Mouse (Mus musculus): ENCODE results near the gene Gm20422. TPM values are rescaled to one million over a fixed set of nuclear protein-coding genes. Genes with fewer than 3 reads are reported as not detected.

Gene Gm20422
- total RNA-seq, 1 experiment from 2014 or later, result not detected

DNA sequence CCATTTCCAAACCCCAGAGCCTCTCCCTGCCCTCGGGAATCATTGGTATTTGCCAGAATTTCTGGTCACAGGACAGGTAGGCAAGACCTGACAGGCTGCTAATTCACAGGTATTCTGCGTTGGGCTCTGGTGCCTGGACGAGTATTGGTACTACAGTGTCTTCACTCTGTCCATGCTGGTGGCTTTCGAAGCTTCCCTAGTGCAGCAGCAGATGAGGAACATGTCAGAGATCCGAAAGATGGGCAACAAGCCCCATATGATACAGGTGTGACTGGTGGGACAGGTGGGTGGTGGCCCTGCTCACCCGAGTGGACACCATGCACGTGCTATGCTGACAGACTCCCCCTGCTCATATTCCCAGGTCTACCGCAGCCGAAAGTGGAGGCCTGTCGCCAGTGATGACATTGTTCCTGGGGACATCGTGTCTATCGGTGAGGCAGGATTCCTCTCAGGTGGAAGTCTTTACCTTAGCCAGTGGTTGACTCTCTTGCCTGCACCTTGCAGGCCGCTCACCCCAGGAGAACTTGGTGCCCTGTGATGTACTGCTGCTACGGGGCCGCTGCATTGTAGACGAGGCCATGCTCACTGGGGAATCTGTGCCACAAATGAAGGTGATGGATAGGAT, 22.1 kb upstream of the Gm20422 start:
- ATAC-seq (ENCODE audit: extremely low read depth, insufficient number of reproducible peaks, low FRiP score, poor library complexity, severe bottlenecking), result no peak

DNA sequence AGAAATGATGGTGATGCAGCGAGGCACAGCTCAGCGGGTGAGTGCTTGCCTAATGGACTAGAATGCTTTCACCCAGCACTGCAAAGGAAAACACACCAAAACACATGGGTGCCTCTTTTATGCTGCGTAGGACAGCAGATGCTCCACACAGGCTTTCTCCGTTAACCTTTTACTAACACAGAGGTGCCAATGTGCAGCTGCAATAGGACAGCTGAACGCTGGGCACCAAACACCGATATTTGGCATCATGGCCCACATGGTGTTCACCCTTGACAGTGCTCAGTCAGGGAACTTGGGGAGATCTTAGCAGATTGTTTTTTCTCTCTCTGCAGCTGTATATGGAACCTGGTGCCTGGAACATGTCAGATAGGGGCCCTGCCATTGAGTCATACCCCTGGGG, 20.2 kb upstream of the Gm20422 start:
- ATAC-seq (ENCODE audit: extremely low read depth, insufficient number of reproducible peaks, low FRiP score, poor library complexity, severe bottlenecking), result no peak

DNA sequence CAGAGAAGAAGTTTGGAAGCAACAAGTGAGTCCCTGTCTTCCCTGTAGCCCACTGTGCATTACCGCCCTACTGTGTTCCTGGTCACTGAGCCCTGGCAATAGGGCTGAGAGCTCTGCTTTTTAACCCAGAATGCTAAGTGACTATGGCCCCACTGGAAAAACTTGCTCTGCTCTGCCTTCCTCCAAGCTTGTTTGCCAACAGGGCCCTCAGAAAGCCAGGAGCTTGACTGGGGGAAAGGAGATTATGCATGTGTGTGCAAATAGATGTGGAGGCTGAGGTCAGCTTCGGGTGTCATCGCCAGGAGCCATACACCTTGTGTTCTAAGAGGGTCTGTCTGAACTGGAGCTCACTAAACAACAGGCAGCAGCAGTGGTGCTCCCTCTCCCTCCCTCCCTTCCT, 19.4 kb upstream of the Gm20422 start:
- no peak for ATAC-seq (ENCODE audit: extremely low read depth, insufficient number of reproducible peaks, low FRiP score, poor library complexity, severe bottlenecking)

DNA sequence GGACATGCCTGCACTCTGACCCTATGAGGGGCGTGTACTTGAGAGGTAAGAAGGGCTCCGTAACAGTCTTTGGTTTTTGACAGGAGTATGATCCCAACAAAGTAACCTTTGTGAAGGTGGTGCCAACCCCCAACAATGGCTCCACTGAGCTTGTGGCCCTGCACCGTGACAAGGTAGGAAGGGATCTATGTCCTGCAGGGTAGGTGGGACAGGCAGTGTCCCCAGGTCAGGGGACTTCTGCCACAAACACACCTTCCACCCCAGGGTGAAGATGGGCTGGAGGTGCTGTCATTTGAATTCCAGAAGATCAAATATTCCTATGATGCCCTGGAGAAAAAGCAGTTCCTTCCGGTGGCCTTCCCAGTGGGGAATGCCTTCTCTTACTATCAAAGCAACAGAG, 19.0 kb upstream of the Gm20422 start:
- no peak for ATAC-seq (ENCODE audit: extremely low read depth, insufficient number of reproducible peaks, low FRiP score, poor library complexity, severe bottlenecking)

DNA sequence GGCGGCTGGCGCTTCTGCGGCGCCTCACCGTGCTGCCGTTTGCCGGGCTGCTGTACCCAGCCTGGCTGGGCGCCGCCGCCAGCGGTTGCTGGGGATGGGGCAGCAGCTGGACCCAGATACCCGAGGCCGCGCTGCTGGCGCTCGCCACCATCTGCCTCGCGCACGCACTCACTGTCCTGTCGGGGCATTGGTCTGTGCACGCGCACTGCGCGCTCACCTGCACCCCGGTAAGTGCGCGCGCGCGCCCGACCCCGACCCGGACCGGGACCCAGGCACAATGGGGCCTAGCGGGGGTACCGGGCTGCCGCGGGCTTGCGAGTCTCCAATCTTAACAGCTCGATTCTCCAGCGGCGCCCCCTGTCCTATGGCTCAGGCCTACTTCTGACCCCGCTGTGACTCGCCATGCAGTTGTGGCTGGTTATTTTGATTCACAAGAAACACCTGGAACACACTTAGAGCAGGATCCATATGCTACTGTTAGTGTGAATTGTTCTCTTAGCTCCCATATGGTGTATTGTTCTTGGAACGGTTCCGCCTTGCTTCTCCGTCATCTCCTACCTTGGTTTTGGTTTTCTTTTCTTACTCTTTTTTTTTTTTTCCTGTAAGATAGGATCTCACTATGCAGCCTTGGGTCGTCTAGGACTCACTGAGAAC, 16.9 kb upstream of the Gm20422 start:
- ATAC-seq (ENCODE audit: extremely low read depth, insufficient number of reproducible peaks, low FRiP score, poor library complexity, severe bottlenecking), result no peak

DNA sequence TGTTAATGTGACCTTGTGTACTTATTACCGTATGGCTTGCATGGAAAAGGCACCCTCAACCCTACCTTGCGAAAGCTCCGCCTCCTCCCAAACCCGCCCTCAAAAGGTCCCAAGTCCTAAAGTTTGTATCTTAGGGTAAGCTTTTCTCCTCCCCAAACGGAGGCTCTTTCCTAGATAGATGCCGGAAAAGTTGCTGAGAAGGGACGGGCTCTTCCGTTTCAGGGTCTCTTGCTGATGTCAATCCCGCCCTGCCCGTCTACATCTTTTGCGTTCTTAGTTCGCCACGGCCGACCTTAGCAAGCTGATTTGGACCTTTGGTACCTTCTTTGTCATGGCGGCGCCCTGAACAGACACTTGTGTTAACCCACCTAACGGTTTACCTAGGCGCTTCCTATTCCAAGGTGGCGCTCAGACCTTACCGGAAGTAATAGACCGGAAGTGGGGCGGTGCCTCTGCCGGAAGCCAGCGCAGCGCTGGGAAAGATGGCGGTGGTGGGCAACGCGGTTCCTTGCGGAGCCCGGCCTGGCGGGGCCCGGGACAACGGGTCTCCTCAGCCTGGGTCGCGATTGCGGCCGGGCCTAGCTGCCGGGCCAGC, 16.2 kb upstream of the Gm20422 start, which contains the start of the genes Atp13a1 and Zfp866:
Gene Atp13a1, plus strand, starts transcription at position 391 of the 595 bp plus-strand sequence.
Gene Zfp866, minus strand, starts transcription at position 406 of the 595 bp plus-strand sequence.
- ATAC-seq (ENCODE audit: extremely low read depth, insufficient number of reproducible peaks, low FRiP score, poor library complexity, severe bottlenecking), result peak; percentile 98

DNA sequence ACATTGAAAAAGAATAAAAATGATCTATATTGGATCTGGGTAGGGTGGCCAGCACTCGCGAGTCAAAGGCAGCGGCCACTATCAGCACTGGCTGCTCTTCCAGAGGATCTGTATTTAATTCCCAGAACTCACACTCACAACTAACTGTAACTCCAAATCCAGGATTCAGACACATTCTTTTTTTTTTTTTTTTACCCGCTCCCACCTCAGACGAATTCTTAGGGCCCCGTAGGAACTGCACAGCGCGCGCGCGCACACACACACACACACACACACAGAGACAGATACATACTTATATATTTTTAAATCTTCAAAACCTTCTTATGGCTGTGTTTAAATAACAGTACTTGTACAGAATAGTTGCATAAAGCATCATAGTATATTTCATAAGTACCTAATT, 15.7 kb upstream of the Gm20422 start:
- ATAC-seq (ENCODE audit: extremely low read depth, insufficient number of reproducible peaks, low FRiP score, poor library complexity, severe bottlenecking), result no peak

DNA sequence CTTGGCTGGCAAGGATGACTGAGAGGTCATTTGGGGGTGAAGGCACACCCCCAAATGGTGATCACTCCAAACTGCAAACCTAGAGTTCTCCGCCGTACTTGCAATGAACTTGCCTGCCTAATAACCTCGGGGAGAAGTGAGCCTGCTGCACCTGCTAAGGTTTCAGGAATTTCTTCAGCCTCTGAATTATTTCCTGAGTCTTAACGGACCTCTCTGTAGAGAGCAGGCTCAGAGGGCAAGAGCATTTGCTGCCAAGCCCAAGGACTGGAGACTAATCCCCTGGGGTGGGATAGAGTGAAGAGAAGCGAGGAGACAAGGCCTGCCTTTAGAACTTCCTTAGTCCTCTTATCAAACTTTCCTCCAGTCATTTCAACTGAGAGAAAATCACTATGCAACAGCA, 15.0 kb upstream of the Gm20422 start:
- ATAC-seq (ENCODE audit: extremely low read depth, insufficient number of reproducible peaks, low FRiP score, poor library complexity, severe bottlenecking), result no peak

DNA sequence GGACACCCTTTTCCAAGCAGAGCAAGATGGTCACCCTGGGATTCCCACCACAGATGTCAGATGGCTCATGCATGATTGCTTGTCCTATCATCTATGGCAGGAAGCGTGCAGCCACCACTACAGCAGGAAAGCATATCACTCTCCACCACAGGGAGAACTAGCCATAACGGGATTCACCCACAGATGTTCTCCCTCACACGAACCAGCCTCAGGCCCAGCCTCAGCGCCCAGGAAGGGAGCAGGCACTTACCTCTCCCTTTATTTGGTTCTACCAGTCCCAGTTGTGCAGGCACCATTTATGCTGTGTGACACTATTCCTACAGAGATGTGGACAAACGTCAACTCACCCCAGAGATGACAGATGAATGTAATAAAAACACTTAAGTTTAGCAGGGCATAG, 14.4 kb upstream of the Gm20422 start:
- ATAC-seq (ENCODE audit: extremely low read depth, insufficient number of reproducible peaks, low FRiP score, poor library complexity, severe bottlenecking), result no peak

DNA sequence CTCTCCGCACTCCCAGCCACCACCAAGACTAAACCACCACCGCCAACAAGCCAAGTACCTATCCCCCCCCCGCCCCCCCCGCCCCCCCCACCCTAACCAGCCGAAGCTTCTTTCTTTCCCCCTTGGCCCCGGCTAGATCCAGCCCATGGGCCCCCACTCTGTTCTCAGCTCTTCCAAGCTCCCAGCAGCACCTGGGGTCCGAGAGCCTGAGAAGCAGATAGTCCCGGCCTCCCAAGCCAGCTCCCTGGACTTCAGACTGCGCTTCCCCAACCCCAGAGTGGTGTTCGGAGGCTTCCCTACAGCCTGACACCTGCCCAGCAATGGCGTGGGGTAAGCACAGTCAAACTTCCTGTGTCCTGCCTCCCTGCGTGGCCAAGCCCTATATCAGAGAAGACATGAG, 2.4 kb upstream of the Gm20422 start:
- no peak for ATAC-seq (ENCODE audit: extremely low read depth, insufficient number of reproducible peaks, low FRiP score, poor library complexity, severe bottlenecking)

DNA sequence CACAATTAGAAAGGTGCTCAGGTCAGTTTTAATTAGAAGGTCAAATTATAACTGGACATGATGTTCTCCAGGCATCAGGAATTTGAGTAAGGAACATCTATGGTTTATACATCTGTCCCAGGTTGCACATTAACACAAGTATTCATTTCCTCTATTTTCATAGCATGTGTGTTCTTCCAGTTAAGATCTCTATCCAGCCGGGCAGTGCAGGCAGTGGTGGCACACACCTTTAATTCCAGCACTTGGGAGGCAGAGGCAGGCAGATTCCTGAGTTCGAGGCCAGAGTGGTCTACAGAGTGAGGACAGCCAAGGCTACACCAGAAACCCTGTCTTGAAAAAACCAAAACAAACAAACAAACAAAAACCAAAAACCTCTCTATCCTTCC, 456 bp upstream of the Gm20422 start:
- no peak for ATAC-seq (ENCODE audit: extremely low read depth, insufficient number of reproducible peaks, low FRiP score, poor library complexity, severe bottlenecking)

DNA sequence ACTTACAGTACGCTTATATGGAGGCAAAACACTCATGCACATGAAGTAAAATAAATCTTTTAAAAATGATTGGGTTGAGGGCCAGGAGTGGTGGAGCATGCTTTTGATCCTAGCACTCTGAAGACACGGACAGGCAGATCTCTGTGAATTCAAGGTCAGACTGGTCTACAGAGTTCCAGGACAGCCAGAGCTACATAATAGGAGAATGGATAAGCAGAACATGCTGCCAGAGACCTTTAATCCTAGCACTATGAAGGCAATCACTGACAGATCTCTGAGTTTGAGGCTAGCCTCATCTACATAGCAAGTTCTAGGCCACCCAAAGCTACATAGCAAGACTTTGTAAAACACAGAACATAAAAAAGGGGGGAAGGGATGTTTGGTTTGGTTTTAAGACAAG, 2.6 kb downstream of the Gm20422 start:
- ATAC-seq (ENCODE audit: extremely low read depth, insufficient number of reproducible peaks, low FRiP score, poor library complexity, severe bottlenecking), result no peak

DNA sequence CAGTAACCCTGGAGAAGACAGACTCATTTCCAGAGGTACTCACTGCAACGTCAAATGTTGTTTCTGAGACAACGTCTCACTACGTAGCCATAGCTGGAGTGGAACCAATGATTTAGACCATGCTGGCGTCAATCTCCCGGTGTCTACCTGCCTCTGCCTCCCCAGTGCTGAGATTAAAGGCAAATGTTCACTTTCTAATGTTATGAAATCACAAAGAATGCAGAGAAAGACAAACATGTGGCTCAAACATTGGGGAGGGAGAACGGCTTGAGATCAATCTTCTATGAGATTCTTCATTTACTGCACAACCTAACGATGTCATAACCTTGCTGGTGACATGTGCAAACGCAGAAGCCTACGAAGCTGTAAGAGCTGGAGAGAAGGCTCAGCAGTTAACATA, 3.5 kb downstream of the Gm20422 start:
- ATAC-seq (ENCODE audit: extremely low read depth, insufficient number of reproducible peaks, low FRiP score, poor library complexity, severe bottlenecking), result no peak

DNA sequence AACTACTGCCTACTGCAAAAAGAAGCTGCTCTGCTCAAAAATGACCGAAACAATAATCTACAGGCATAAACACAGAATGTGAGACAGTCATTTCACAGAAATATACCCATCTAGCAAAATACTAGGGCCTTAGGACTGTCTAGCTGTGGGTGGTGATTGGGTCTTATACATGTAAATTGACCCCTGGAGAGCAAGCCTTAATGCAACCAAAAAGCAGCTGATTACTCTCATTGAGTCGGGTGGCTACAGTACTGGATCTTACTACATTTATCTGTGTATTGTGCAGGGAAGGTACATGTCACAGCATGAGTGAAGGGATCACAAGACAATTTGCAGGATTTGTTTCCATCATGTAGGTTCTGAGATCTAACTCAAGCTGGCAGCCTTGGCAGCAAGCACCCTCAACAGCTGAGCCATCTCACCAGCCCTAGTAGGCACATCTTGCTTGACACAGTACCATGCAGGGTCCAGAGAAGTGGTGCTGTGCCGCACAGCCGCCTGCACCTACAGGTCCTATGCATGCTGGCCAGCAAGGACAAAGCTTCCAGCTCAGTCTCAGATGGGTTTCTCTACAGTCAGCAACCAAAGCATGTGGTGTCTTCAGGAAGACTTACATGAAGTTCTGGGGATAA, 12.8 kb downstream of the Gm20422 start:
- ATAC-seq (ENCODE audit: extremely low read depth, insufficient number of reproducible peaks, low FRiP score, poor library complexity, severe bottlenecking), result no peak

DNA sequence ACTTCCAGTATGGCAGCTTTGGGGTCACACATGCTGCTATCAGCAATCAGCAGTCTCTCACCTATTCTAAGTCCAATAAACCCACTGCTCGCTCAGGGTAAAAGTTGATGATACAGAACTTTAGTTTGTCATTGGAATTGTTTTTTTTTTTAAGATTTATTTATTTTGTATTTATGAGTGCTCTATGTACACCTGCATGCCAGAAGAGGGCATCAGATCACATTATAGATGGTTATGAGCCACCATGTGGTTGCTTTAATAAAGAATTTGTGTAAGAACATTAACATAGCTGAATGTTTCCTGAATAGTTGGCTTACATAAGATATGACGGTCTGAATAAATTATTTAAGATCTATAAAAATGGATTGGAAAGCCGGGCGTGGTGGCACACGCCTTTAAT, 16.4 kb downstream of the Gm20422 start:
- ATAC-seq (ENCODE audit: extremely low read depth, insufficient number of reproducible peaks, low FRiP score, poor library complexity, severe bottlenecking), result no peak

DNA sequence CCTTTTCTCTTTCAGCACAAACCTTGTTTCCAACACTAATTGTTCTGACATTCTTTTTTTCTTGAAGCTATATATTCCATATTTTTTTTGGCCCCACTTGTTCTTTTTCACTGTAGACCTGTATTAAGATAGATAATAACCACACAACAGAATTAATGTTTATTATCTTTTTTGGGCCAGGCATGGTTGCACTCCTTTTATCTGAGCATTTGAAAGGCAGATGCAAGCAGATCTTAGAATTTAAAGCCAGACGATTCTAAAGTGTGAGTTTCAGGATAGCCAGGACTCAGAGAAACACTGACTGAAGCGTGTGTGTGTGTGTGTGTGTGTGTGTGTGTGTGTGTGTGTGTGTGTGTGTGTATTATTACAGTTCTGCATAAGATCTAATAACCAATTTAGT, 22.2 kb downstream of the Gm20422 start:
- no peak for ATAC-seq (ENCODE audit: extremely low read depth, insufficient number of reproducible peaks, low FRiP score, poor library complexity, severe bottlenecking)

DNA sequence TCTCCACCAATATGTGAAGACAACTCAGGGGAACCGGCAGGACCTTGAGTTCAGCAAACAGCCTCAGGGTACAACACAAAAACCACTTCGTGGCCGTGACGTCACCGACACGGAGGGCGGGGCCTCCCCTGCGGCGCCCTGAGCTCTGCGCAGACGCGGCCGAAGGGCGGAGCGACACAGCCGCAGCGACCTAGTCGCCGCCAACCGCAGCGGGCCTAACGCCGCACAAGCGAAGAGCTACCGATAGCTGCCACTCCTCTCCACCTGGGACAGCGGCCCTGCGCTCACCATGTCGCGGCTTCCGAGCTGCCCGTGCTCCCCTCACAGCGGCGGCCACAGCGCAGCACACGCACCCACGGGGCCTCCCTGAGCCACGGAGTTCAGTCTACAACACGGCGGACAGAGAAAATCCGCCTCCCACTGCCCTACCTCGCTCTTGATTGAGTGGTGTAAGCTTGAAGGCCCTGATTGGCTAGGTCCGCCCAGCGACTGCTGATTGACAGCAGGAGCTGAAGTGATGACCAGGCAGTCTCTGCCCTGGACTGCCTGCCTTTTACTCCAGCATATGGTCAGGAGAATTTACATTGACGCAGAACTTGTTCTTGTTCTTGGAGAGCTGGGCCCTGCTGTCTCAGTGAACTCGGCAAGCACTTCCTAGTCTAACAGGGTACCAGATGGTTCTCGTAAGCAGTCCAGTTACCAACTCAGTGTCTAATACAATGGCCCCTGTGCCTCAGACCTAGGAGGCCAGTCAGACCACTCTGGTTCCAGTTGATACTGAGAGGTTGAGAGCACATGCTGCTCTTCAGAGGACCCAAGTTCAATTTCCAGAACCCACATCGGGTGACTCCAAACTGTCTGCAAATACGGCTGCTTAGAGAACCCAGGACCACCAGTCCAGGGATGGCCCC, 24.9 kb downstream of the Gm20422 start, which contains the start of gene Zfp963:
Gene Zfp963, minus strand, starts transcription at position 427 of the 911 bp plus-strand sequence.
- ATAC-seq (ENCODE audit: extremely low read depth, insufficient number of reproducible peaks, low FRiP score, poor library complexity, severe bottlenecking), result peak; percentile 96

DNA sequence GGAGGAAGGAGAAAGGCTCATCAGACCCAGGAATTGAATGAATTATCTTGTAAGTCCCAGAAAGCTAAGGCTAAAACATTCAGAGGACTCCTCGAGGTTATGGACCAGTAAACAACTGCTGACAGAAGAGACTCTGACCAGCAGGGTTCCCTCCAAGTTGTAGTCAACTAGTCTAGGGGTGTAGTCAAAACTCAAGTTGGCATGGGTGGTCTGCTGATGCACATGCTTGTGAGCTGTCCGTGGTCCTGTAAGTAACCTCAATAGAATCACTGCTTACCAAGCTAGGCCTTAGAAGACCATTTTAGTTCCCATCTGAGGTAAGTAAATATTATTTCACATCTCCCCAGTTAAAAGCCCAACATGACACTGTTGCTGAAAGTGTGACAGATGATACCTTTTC, 33.5 kb downstream of the Gm20422 start:
- ATAC-seq (ENCODE audit: extremely low read depth, insufficient number of reproducible peaks, low FRiP score, poor library complexity, severe bottlenecking), result no peak

DNA sequence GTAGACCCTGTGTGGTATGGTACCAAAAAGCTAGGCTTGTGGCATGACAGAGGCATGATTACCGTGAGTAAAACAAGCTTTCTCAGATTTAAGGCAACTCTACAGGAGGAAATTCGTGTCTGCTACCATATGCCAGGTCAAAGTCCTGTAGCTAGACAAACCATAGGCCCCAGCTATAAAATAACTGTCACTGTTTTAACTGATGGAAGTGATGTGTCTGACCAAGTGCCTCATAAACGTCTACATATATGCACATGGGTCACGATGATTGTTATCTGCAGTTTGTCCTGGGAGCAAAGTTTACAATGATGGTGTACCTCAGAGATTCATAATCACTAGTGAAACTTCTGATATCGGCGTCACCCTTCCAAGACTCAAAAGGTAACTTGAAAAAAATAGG, 33.9 kb downstream of the Gm20422 start:
- ATAC-seq (ENCODE audit: extremely low read depth, insufficient number of reproducible peaks, low FRiP score, poor library complexity, severe bottlenecking), result no peak
